26 mouse cellular contexts compared by ENCODE assay signal in the genomic region with DNA sequence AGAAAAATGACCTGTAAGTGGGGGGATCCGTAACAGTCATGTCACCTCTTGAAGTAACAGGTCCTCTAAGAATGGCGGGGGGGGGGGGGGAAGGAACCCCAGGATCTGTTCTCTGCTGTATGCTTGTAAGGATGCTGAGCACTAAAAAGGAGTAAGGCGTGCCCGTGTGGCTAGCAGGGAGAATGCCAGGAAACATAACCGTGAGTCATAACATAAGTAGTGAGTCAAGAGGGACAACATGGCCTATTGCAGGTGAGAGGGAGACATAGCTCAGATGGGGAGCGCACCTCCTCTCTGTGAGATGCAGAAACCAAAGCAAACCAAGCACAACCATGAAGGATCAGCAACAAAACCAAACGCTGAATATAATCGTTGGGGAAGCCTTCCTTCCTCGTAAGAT. TPM values are rescaled to one million over a fixed set of nuclear protein-coding genes. Genes with fewer than 3 reads are reported as not detected.
DNase-seq lines count a peak whose midpoint lies in the region; ATAC-seq and TF ChIP-seq lines count a peak whose summit lies in the region.
"Had no signal": no experiment of that assay in that cellular context is flagged by ENCODE, and none has a peak within 500 bp of the region (broad histone marks: within the 10 kb centered on the region; RNA-seq: fewer than 3 reads in every experiment).

No protein-coding gene starts in this region.

- H3K4me2 ChIP-seq in CH12.LX (ENCODE audit: insufficient read depth, low read depth, poor library complexity, severe bottlenecking) = no peak overlapping the region

- ATAC-seq in frontal cortex, adult (ENCODE audit: low TSS enrichment) = peak; percentile 68
- ATAC-seq: activated CD4-positive, CD25-positive, alpha-beta regulatory T cell, adult 4 months; CD4-positive, CD25-positive, alpha-beta regulatory T cell, adult 4 months; Patski had no signal

- H3K4me1 ChIP-seq in CH12.LX (ENCODE audit: control insufficient read depth in 1 of 2, insufficient read depth in 2 of 2) = no peaks in the 10 kb centered on the region

- no peak for DNase-seq in frontal cortex, postnatal 14 days (ENCODE audit: low spot score in 2 of 2)
- DNase-seq in 3T3-L1 (ENCODE audit: low read depth, low spot score) (peak; percentile 36), CH12.LX (ENCODE audit: extremely low read depth) (peak; percentile 6)
- peak; percentile 35 for DNase-seq in brain, adult 2 months (ENCODE audit: low read depth, low spot score)
- no peak for DNase-seq in neural tube, embryonic 10.5 days (ENCODE audit: extremely low spot score, low spot score)
- DNase-seq in retina, embryonic 14.5 days (ENCODE audit: low spot score) = no peak
- DNase-seq in gastrocnemius, adult 18-20 months (ENCODE audit: low spot score) = no peak
- DNase-seq: adrenal gland, adult 2 months; adrenal gland, adult 8-10 months; adrenal gland, postnatal 10 days; adrenal gland, postnatal 14 days; adrenal gland, postnatal 25 days; adrenal gland, postnatal 36 days; B cell, adult 2 months; cerebellum, adult 11 months; cerebellum, adult 11-12 months; cerebellum, adult 18-20 months; cerebellum, adult 2 months; cerebellum, adult 8-10 months had no signal

- TF ChIP-seq RAD21 in CH12.LX (IDR thresholded peaks at IDR 0.05; ENCODE audit: low read depth, low read length) = no peak

- H3K79me2 ChIP-seq in CH12.LX (replicated peaks; ENCODE audit: control insufficient read depth, extremely low read depth, insufficient read depth, poor library complexity, severe bottlenecking) = no peaks in the 10 kb centered on the region

- 0 out of 2 replicates have a peak, but pooled peaks have one; percentile 19 for TF ChIP-seq EP300 in CH12.LX (IDR thresholded peaks at IDR 0.05; ENCODE audit: low read length)

- no peak for TF ChIP-seq CTCF in CH12.LX (conservative IDR thresholded peaks at IDR 0.05 in 1 of 2, IDR thresholded peaks at IDR 0.05 in 1 of 2; ENCODE audit: low read depth in 2 of 2, low read length in 2 of 2)

- no peak overlapping the region for H3K9ac ChIP-seq in CH12.LX (ENCODE audit: insufficient read depth, low read depth)

- H3K9me3 ChIP-seq in CH12.LX (replicated peaks; ENCODE audit: low read length) = peaks cover 2% of the 10 kb centered on the region

- TF ChIP-seq POLR2A in CH12.LX (IDR thresholded peaks at IDR 0.05; ENCODE audit: low read depth, low read length) = no peak

- H3K36me3 ChIP-seq in CH12.LX (replicated peaks in 1 of 2; ENCODE audit: control insufficient read depth in 1 of 2, insufficient read depth in 1 of 2, low read length in 1 of 2) = no peaks in the 10 kb centered on the region
- H3K36me3 ChIP-seq: G1E had no signal

- in situ Hi-C loops in CH12.LX (cut with MboI; ENCODE audit: low pct_ligation_motif_present, low pct_unique_long_range_greater_than_20kb, low sequenced_read_pairs) = no loop called here

- no peak overlapping the region for H3K27ac ChIP-seq in CH12.LX (ENCODE audit: insufficient read depth, low read depth)

- H3K27me3 ChIP-seq in CH12.LX (replicated peaks) = no peaks in the 10 kb centered on the region
- H3K27me3 ChIP-seq: Patski had no signal

- dilution Hi-C loops in CH12.LX (cut with MboI; ENCODE audit: extremely low pct_ligation_motif_present, extremely low pct_unique_long_range_greater_than_20kb, low sequenced_read_pairs) = no loop called here

- no peak overlapping the region for H3K4me3 ChIP-seq in CH12.LX (replicated peaks in 1 of 3; ENCODE audit: low read depth in 2 of 3, low read length in 2 of 3, poor library complexity in 1 of 3)

TF ChIP-seq in CH12.LX, 34 proteins besides CTCF, POLR2A, EP300 and RAD21:
- TF ChIP-seq ZKSCAN1 (IDR thresholded peaks at IDR 0.05; ENCODE audit: borderline replicate concordance, low read depth, low read length) (no peak), JUN (IDR thresholded peaks at IDR 0.05; ENCODE audit: insufficient read depth, low read depth, low read length) (no peak), MAX (IDR thresholded peaks at IDR 0.05; ENCODE audit: low read length) (no peak), RCOR1 (conservative IDR thresholded peaks at IDR 0.05; ENCODE audit: low read depth, low read length) (no peak), PAX5 (IDR thresholded peaks at IDR 0.05; ENCODE audit: low read length) (no peak), NELFE (IDR thresholded peaks at IDR 0.05; ENCODE audit: low read depth, low read length) (no peak), ELF1 (IDR thresholded peaks at IDR 0.05; ENCODE audit: low read depth, low read length) (no peak), IRF4 (IDR thresholded peaks at IDR 0.05; ENCODE audit: low read depth, low read length) (peak; percentile 68), JUND (conservative IDR thresholded peaks at IDR 0.05; ENCODE audit: low read depth, low read length) (0 out of 2 replicates have a peak, but pooled peaks have one; percentile 30), MAZ (IDR thresholded peaks at IDR 0.05; ENCODE audit: low read depth, low read length) (no peak)

RNA-seq across cellular contexts. Expression of a gene that starts 55.8 kb away (rescaled TPM):
- total RNA-seq in CH12.LX (2012; rRNA removed) (not detected in 2 replicates), CH12.LX (2014; rRNA removed) (not detected in 2 replicates)
- polyA plus RNA-seq in CH12.LX (2012; ENCODE audit: insufficient read length, low read depth) = not detected in 2 replicates
- under 1 TPM; 0.12 to 0.21 TPM for total RNA-seq in gastrocnemius, adult 18-20 months (2021)
- total RNA-seq: MEL had no signal
- polyA plus RNA-seq: activated CD4-positive, CD25-positive, alpha-beta regulatory T cell, adult 4 months; C2C12; CD4-positive, CD25-positive, alpha-beta regulatory T cell, adult 4 months; G1E had no signal

Comparison
In these comparisons a context has a peak if more than half of its experiments do, and no peak if none do; other contexts are left out.
1. DNase-seq: peak in 3T3-L1 (single experiment), CH12.LX (single experiment) and brain, adult 2 months (single experiment); none in frontal cortex, postnatal 14 days (0 of 2), neural tube, embryonic 10.5 days (single experiment), retina, embryonic 14.5 days (single experiment) and gastrocnemius, adult 18-20 months (single experiment).